Mouse (Mus musculus) lung, postnatal 0 days (tissue): ENCODE measurements around the gene Midn.

ENCODE experiments used
- CTCF ChIP-seq: IDR thresholded peaks from 2 replicates; pipeline ENCODE4 v1.5.1; 2016; ENCODE audit warnings: antibody characterized with exemption, mild to moderate bottlenecking
- EP300 ChIP-seq: IDR thresholded peaks from 2 replicates; pipeline ENCODE4 v1.6.1; 2016; ENCODE audit warnings: antibody characterized with exemption, mild to moderate bottlenecking, control low read depth

DNA sequence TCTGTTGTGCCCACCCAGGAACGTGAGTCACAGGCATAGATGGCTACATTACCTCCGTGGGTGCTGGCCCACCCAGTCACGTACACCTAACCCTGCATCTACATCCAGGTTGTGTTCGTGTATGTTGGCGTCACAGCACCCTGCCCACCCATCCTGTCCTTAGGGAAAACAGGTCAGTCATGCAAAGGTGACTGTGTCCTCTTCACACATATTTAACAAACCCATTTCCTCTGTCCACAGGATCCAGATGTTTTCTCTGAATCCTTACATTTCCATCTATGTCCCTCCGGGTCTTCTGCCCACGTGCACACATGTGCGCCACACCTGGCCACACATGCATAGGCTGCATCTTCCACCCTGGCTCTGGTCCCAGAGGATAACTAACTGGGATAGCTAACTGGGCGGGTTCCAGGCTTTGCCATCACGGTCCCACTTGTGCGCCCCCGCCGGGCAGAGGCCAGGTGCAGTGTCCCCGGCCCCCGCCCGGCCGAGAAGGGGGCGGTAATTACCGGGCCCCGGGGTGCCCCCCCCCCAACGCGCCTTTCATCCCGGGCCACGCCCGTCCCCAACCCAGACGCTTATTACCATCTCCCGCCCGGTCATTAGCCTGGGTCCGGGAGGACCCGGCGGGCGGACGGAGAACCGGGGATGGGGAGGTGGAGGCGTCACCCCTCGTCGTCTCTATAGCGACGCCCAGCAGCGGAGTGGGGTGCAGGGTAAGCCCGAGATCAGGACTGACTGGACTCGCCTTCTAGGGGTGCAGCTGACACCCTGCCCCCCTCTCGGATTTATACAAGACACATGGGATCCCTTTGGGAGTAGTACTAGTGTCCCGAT is 16.3 kb downstream of the Midn start:
- peak; percentile 7; the same call in 1 of the 2 replicates for TF ChIP-seq CTCF
- no peak for TF ChIP-seq EP300
